Mouse (Mus musculus): Measurements from ENCODE around the gene Nlrp3. TPM values are rescaled to one million over a fixed set of nuclear protein-coding genes. Genes with fewer than 3 reads are reported as not detected.
"Not testable (repeated sequence)": the region's sequence is repeated elsewhere in the genome, so short reads cannot be mapped to it uniquely, and the experiment has no call there.

Nlrp3 gene
- polyA plus RNA-seq, 1 experiment from 2014 or later = 0.08 TPM

DNA sequence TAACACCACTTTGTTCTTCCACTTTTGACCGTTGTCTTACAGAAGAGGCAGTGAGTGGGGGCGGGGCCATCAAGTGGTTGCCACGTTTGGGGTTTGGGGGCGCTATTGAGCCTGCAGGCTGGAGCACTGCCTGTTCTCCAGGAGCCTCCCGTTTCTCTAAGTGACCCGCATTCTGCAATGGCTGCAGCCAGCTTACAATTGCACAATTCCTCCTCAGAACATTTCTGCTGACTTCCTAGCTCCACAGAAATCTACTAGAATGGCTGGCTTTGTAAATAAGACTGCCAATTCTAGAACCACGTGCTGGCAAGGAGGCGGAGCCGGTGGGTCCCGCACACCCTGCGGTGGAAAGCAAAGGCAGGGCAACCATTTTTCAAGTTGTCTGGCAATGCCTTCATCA, 3.0 kb upstream of the Nlrp3 start:
- no peaks in the 10 kb centered on the region for H3K36me3 ChIP-seq
- H3K4me3 ChIP-seq = no peak overlapping the region

DNA sequence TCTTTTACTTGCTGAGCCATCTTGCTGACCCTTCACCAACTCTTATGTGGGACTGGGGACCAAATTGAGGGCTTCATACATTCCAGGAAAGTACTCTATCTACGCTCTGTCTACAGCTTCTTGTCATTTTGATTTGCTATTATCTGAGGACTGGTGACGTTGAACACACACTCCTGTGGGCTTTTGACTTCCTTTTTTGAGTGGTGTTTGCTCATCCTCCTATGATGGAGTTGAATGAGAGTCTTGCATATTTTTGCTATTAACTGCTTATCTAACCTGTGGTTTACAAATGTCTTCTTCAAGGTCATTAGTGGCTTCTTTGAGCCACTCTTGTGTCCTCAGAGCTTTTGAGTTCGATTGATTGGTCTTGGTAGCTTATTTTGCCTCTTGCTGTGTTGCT, 1.2 kb upstream of the Nlrp3 start:
- Histone ChIP-seq H3K27ac (no peak overlapping the region), H3K4me2 (replicated peaks) (no peak overlapping the region), H3K36me3 (no peaks in the 10 kb centered on the region), H3K4me3 (no peak overlapping the region), H3K9ac (no peak overlapping the region), H3K27me3 (no peaks in the 10 kb centered on the region), H3K9me3 (no peaks in the 10 kb centered on the region), H3K4me1 (peaks cover 4% of the 10 kb centered on the region)
- WGBS = 82% methylated on average over 3 of the region's 3 CpGs
- no peak for ATAC-seq (ENCODE audit: insufficient number of reproducible peaks, insufficient read depth, low FRiP score, low TSS enrichment)

More for the DNA sequence above, 3.0 kb upstream of the Nlrp3 start:
- Histone ChIP-seq H3K4me1 (peaks cover 4% of the 10 kb centered on the region), H3K27me3 (no peaks in the 10 kb centered on the region), H3K4me2 (replicated peaks) (no peak overlapping the region), H3K9ac (no peak overlapping the region), H3K9me3 (no peaks in the 10 kb centered on the region), H3K27ac (no peak overlapping the region)
- WGBS = 43% methylated on average over 11 of the region's 11 CpGs
- no peak for ATAC-seq (ENCODE audit: insufficient number of reproducible peaks, insufficient read depth, low FRiP score, low TSS enrichment)

DNA sequence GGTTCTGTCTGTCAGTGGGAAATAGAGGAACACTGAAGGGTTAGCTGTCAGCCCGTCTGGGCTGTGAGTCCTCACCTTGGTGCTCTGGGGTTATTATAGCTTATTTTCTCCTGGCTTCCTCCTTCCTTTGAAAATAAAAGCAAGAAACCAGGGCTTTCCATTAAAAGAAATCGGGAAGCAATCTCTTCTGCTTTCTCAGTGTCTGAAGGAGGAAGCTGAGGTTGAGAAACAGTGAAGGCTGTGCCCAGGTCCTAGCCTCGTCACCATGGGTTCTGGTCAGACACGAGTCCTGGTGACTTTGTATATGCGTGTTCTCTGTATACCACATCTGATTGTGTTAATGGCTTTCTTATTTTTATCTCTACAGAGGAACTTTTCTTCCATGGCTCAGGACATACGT, 1.1 kb downstream of the Nlrp3 start:
- H3K27ac ChIP-seq = no peak overlapping the region

DNA sequence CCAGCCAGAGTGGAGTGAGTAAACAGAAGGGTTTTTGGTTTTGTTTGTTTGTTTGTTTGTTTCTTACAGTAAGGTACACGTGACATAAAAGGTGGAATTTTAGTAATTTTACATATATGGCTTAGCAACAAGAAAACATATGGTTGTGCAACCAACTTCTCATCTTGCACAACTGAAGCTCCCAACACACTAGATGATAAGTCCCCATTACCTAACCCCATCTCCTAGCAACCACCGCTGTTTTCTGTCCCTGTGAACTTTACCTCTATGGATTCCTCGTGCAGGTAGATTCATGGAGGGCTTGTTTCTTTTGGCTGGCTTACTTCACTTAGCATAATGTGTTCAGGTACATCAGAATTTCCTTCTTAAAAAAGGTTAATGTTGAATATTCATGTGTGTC, 2.0 kb downstream of the Nlrp3 start:
- Histone ChIP-seq H3K36me3 (no peaks in the 10 kb centered on the region), H3K4me1 (no peaks in the 10 kb centered on the region; the same call in 1 of the 2 replicates), H3K9ac (no peak overlapping the region), H3K4me3 (no peak overlapping the region), H3K27me3 (no peaks in the 10 kb centered on the region), H3K4me2 (replicated peaks) (no peak overlapping the region), H3K9me3 (no peaks in the 10 kb centered on the region), H3K27ac (no peak overlapping the region)
- WGBS = 88% methylated on average over 3 of the region's 3 CpGs
- ATAC-seq (ENCODE audit: insufficient number of reproducible peaks, insufficient read depth, low FRiP score, low TSS enrichment) = no peak

More for the DNA sequence above, 1.1 kb downstream of the Nlrp3 start:
- Histone ChIP-seq H3K9ac (no peak overlapping the region), H3K4me3 (no peak overlapping the region), H3K9me3 (no peaks in the 10 kb centered on the region), H3K4me1 (peaks cover 3% of the 10 kb centered on the region), H3K4me2 (replicated peaks) (no peak overlapping the region), H3K36me3 (no peaks in the 10 kb centered on the region), H3K27me3 (no peaks in the 10 kb centered on the region)
- no peak for ATAC-seq (ENCODE audit: insufficient number of reproducible peaks, insufficient read depth, low FRiP score, low TSS enrichment)
- WGBS = 81% methylated on average over 6 of the region's 6 CpGs

DNA sequence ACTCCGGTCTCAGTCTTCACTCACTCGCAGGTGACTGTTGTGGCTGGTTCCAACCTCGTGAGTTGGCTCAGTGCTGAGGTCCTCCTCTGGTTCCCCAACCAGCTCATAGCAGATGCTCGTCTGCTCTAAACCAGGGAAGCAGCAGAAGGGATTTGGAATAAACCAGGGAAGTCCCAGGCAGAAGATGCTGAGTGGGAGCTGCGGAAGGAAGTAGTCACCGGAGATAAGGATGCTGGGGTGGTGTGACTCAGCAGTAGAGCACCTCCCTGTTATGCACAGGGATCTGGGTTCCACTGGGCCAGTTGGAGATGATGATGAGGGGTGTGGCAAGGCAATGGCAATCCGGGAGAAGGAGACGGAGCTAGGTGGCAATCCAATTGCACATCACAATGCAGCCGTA, 2.6 kb downstream of the Nlrp3 start:
- 91% methylated on average over 9 of the region's 9 CpGs for WGBS
- Histone ChIP-seq H3K4me3 (no peak overlapping the region), H3K27ac (no peak overlapping the region), H3K9me3 (no peaks in the 10 kb centered on the region), H3K4me2 (replicated peaks) (no peak overlapping the region), H3K27me3 (no peaks in the 10 kb centered on the region), H3K36me3 (no peaks in the 10 kb centered on the region), H3K9ac (no peak overlapping the region), H3K4me1 (no peaks in the 10 kb centered on the region)
- no peak for ATAC-seq (ENCODE audit: insufficient number of reproducible peaks, insufficient read depth, low FRiP score, low TSS enrichment)

DNA sequence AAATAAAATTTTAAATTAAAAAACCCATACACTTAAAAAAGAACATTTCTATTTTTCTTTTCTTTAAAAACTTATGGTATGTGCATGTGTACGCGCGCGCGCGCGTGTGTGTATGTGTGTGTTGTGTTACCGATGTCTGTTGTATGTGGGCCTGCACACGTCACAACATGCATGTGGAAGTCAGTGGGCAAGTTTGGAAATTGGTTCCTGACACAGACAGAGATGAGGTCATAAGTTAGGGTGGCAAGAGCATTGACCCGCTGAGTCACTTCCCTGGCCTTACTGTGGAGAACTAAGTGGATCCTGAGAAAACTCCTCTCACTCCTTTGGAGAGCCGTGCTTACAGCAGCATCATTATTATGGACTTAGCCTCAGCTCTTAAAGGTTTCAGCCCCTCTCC, 12.8 kb downstream of the Nlrp3 start:
- Histone ChIP-seq H3K36me3 (no peaks in the 10 kb centered on the region), H3K9ac (no peak overlapping the region), H3K27ac (no peak overlapping the region), H3K27me3 (no peaks in the 10 kb centered on the region), H3K9me3 (no peaks in the 10 kb centered on the region), H3K4me3 (no peak overlapping the region), H3K4me2 (replicated peaks) (no peak overlapping the region), H3K4me1 (0 out of 2 replicates have a peak, but pooled peaks cover 3% of the 10 kb centered on the region)
- 92% methylated on average over 11 of the region's 11 CpGs for whole genome bisulfite sequencing
- no peak for ATAC-seq (ENCODE audit: insufficient number of reproducible peaks, insufficient read depth, low FRiP score, low TSS enrichment)

DNA sequence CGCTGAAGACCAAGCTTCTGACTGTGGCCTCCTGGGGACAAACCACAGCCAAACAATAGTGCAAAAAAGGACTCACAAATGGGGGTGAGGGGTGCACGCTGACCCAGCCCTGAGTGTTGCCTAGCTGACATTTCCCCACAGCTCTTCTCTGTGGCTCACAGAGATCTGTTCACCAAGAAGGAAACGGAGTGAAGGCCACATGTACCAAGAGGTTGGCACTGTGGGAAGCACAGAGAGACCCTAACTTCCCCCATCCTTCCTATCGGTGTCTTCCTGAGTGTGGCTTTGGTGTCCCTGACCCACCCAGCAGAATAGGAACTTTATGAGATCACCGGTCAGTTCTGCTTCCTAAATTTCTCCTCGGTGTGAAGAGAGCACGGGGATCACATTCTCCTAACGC, 13.2 kb downstream of the Nlrp3 start:
- no peaks in the 10 kb centered on the region for H3K36me3 ChIP-seq
- no peak overlapping the region for H3K9ac ChIP-seq
- H3K4me1 ChIP-seq = 0 out of 2 replicates have a peak, but pooled peaks cover 3% of the 10 kb centered on the region
- H3K4me2 ChIP-seq (replicated peaks) = no peak overlapping the region
- no peaks in the 10 kb centered on the region for H3K9me3 ChIP-seq
- H3K27ac ChIP-seq = no peak overlapping the region
- no peaks in the 10 kb centered on the region for H3K27me3 ChIP-seq
- no peak overlapping the region for H3K4me3 ChIP-seq
- ATAC-seq (ENCODE audit: insufficient number of reproducible peaks, insufficient read depth, low FRiP score, low TSS enrichment) = no peak
- WGBS = 81% methylated on average over 8 of the region's 8 CpGs

DNA sequence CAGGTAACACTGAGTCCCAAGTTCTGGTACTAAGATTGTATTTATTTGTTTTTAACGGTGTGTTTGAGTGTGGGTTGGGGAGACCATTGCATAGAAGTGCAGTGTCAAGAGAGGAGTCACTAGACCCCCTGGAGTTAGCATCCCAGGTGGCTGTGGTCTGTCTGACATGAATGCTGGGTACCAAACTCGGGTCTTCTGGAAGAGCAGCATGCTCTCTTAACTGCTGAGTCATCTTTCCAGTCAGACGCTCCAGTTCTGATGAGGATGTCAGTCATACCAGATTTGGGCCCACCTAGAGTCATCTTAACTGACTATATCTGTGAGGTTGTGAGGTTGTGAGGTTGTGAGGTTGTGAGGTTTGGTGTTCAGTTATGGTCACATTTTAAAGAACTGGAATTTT, 19.5 kb downstream of the Nlrp3 start:
- Histone ChIP-seq H3K4me2 (replicated peaks) (no peak overlapping the region), H3K4me1 (0 out of 2 replicates have a peak, but pooled peaks cover under 1% of the 10 kb centered on the region), H3K4me3 (no peak overlapping the region), H3K27me3 (no peaks in the 10 kb centered on the region), H3K9me3 (no peaks in the 10 kb centered on the region), H3K36me3 (no peaks in the 10 kb centered on the region), H3K27ac (no peak overlapping the region), H3K9ac (no peak overlapping the region)
- WGBS = 63% methylated on average over 3 of the region's 3 CpGs
- no peak for ATAC-seq (ENCODE audit: insufficient number of reproducible peaks, insufficient read depth, low FRiP score, low TSS enrichment)

DNA sequence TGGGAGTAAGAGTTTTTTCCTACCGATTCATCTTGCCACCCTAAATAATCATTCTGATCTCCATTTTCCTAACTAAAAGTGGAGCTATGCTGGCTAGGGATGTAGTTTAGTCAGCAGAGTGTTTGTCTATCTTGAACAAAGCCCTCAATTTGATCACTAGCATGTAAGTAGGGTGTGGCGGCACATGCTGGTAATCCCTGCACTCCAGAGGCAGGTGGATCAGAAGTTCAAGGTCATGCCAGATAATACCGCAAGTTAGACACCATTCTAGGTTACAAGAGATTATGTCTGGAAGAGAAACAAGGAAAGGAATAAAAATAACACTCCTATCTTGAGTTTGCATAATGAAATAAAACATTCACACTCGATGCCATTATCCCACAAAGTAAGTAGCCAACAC, 21.0 kb downstream of the Nlrp3 start:
- no peak overlapping the region for H3K9ac ChIP-seq
- H3K9me3 ChIP-seq = no peaks in the 10 kb centered on the region
- no peaks in the 10 kb centered on the region for H3K36me3 ChIP-seq
- H3K27me3 ChIP-seq = no peaks in the 10 kb centered on the region
- ATAC-seq (ENCODE audit: insufficient number of reproducible peaks, insufficient read depth, low FRiP score, low TSS enrichment) = no peak
- WGBS = 92% methylated on average over 4 of the region's 4 CpGs
- H3K27ac ChIP-seq = no peak overlapping the region
- no peak overlapping the region for H3K4me2 ChIP-seq (replicated peaks)
- no peaks in the 10 kb centered on the region for H3K4me1 ChIP-seq
- H3K4me3 ChIP-seq = no peak overlapping the region

DNA sequence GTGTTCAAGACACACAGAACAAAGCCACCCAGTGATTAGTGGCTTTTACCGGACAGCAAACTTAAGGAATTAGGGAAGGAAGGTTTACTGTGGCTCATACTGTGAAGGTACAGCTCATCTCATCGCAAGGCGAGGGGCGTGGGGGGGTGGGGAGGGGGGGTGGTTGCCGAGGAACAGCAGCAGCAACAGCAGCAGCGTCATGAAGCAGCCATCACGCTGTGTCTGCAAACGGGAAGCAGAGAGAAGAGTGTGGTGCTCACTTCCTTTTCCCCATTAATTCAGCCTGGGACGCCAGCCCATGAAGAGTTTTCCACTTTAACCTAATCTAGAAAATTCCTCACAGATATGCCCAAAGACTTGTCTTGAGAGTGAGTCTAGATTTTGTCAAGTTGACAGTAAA, 21.5 kb downstream of the Nlrp3 start:
- WGBS = 81% methylated on average over 9 of the region's 9 CpGs
- Histone ChIP-seq H3K4me3 (no peak overlapping the region), H3K36me3 (no peaks in the 10 kb centered on the region), H3K9me3 (no peaks in the 10 kb centered on the region), H3K4me2 (replicated peaks) (no peak overlapping the region), H3K27me3 (no peaks in the 10 kb centered on the region), H3K4me1 (no peaks in the 10 kb centered on the region), H3K9ac (no peak overlapping the region), H3K27ac (no peak overlapping the region)
- ATAC-seq (ENCODE audit: insufficient number of reproducible peaks, insufficient read depth, low FRiP score, low TSS enrichment) = no peak

DNA sequence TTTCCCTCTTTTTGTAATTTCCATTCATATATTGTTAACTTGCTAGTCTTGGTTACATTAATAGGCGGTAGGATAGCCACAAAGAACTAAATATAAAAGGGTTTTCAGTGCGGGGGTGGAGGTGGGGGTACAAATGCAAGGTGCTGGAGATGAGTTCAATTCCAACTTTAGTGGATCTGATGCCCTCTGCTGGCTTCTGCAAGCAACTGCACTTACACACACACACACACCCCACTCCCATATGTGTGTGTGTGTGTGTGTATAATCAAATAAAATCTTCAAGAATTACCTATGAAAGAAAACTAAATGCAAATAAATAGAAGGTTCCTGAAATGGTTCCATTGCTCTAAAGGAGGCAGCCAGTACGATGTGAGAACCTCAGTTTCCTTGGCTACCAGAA, 27.9 kb downstream of the Nlrp3 start:
- no peak overlapping the region for H3K27ac ChIP-seq
- H3K9ac ChIP-seq = no peak overlapping the region
- no peak overlapping the region for H3K4me2 ChIP-seq (replicated peaks)
- WGBS = 63% methylated on average over 3 of the region's 3 CpGs
- ATAC-seq (ENCODE audit: insufficient number of reproducible peaks, insufficient read depth, low FRiP score, low TSS enrichment) = no peak
- H3K9me3 ChIP-seq = no peaks in the 10 kb centered on the region
- no peak overlapping the region for H3K4me3 ChIP-seq
- no peaks in the 10 kb centered on the region for H3K36me3 ChIP-seq
- H3K27me3 ChIP-seq = peaks cover 8% of the 10 kb centered on the region; the same call in 1 of the 2 replicates
- no peaks in the 10 kb centered on the region for H3K4me1 ChIP-seq

DNA sequence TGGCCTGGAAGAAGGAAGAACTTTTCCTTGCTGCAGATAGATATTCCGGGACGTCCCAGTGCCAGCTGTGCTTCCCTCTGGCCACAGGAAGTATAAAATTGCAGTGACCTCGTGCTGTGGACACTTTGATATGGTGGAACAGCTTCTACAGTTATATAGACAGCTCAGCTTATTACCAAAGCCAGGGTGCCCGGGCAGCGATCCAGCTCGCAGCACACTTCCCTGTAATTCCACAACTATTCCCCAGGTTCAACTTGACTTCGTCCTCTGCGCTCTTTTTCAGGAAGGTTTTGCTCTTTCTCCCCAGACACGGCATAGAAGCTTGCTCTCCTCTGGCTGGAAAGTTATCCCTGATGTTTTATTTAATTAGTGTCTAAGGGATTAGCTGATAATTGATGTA, 34.4 kb downstream of the Nlrp3 start:
- Histone ChIP-seq H3K27me3 (peaks cover 6% of the 10 kb centered on the region; the same call in 1 of the 2 replicates), H3K4me3 (no peak overlapping the region), H3K4me2 (replicated peaks) (no peak overlapping the region), H3K27ac (no peak overlapping the region), H3K36me3 (no peaks in the 10 kb centered on the region), H3K9ac (no peak overlapping the region), H3K9me3 (no peaks in the 10 kb centered on the region), H3K4me1 (no peaks in the 10 kb centered on the region)
- ATAC-seq (ENCODE audit: insufficient number of reproducible peaks, insufficient read depth, low FRiP score, low TSS enrichment) = no peak
- WGBS = 56% methylated on average over 9 of the region's 9 CpGs

DNA sequence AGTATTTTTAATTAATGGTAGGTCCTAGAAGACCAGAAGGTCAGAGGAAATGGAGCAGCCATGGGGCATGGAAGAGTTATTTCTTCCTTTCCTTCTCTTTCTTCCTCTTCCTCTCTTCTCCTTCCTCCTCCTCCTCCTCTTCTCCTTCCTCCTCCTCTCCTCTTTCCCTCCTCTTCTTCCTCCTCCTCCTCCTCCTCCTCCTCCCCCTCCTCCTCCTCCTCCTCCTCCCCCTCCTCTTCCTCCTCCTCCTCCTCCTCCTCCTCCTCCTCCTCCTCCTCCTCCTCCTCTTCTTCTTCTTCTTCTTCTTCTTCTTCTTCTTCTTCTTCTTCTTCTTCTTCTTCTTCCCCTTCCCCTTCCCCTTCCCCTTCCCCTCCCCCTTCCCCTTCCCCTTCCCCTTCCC, 34.8 kb downstream of the Nlrp3 start, which contains the start of gene Olfr222:
Gene Olfr222 (minus strand): TSS at position 101 of the 400 bp plus-strand sequence.
- not testable (repeated sequence) for H3K27me3 ChIP-seq; H3K4me1 ChIP-seq; H3K27ac ChIP-seq; H3K9ac ChIP-seq; H3K4me3 ChIP-seq; H3K4me2 ChIP-seq (replicated peaks); H3K36me3 ChIP-seq; H3K9me3 ChIP-seq; ATAC-seq (ENCODE audit: insufficient number of reproducible peaks, insufficient read depth, low FRiP score, low TSS enrichment)
